Mouse (Mus musculus) heart, adult 2 months (tissue): ENCODE data around the gene Gp1ba. TPM values are rescaled to one million over a fixed set of nuclear protein-coding genes. Genes with fewer than 3 reads are reported as not detected.

Experiments used
- DNase-seq, 2 experiments: peaks; one replicate each; pipeline ENCODE4 v3.0.0; 2021
- H3K27ac ChIP-seq: fragments of 200-600 bp; 2 replicates; pipeline ENCODE4 v1.8.1; 2022
- H3K27me3 ChIP-seq: fragments of 200-500 bp; 2 replicates; pipeline ENCODE4 v1.6.1; 2012; ENCODE audit warnings: mild to moderate bottlenecking, low read length, inconsistent platforms, mixed read lengths; ENCODE audit not compliant: control insufficient read depth, insufficient read depth
- H3K36me3 ChIP-seq: fragments of 200-500 bp; 2 replicates; pipeline ENCODE4 v1.6.1; 2012; ENCODE audit warnings: low read length, inconsistent platforms; ENCODE audit not compliant: control insufficient read depth, insufficient read depth
- H3K4me1 ChIP-seq: fragments of 200-500 bp; 2 replicates; pipeline ENCODE4 v1.6.1; 2011; ENCODE audit warnings: low read length; ENCODE audit not compliant: control insufficient read depth, insufficient read depth
- H3K4me3 ChIP-seq: fragments of 200-600 bp; 2 replicates; pipeline ENCODE4 v1.8.1; 2022
- H3K79me2 ChIP-seq: fragments of 200-500 bp; replicated peaks from 2 replicates; pipeline ENCODE4 v1.6.1; 2012; ENCODE audit warnings: mild to moderate bottlenecking, inconsistent platforms, low read length, moderate library complexity, mixed read lengths; ENCODE audit not compliant: control insufficient read depth, insufficient read depth
- H3K9ac ChIP-seq: fragments of 200-500 bp; 2 replicates; pipeline ENCODE4 v1.6.1; 2012; ENCODE audit warnings: low read depth, mild to moderate bottlenecking, control low read depth, inconsistent platforms, low read length, mixed read lengths
- CTCF ChIP-seq: fragments of 200-600 bp; IDR thresholded peaks from 2 replicates; pipeline ENCODE4 v1.8.1; 2022; ENCODE audit warnings: antibody characterized with exemption, mild to moderate bottlenecking, moderate library complexity
- EP300 ChIP-seq: fragments of 200-500 bp; IDR thresholded peaks from 2 replicates; pipeline ENCODE4 v1.6.1; 2011; ENCODE audit warnings: low read depth, low read length, control low read depth; ENCODE audit not compliant: insufficient read depth
- POLR2A ChIP-seq: fragments of 200-500 bp; IDR thresholded peaks from 2 replicates; pipeline ENCODE4 v1.6.1; 2011; ENCODE audit warnings: mild to moderate bottlenecking, low read depth, low read length, control low read depth; ENCODE audit not compliant: insufficient read depth
- WGBS: fragments of 180-500 bp; shearing (Covaris S2); methylation state at CpG from one replicate; pipeline ENCODE4 v1.1.7; 2018; 5-methylcytosine and 5-hydroxymethylcytosine counted together
- intact Hi-C: fragments of 180-260 bp; cut with DNase I; formaldehyde crosslinking; loops from one replicate; pipeline ENCODE4 v1.15.1; 2025
- polyA plus RNA-seq: library from polyadenylated mRNA; depleted of rRNA; stranded (reverse); fragments of >200 nt; gene quantifications from 2 replicates; pipeline ENCODE4 v1.2.3, GENCODE M21; 2012
- total RNA-seq, 2 experiments: library from RNA; stranded (reverse); gene quantifications; 2 replicates each; pipeline ENCODE4 v1.2.3; 2021

The Gp1ba gene
- total and polyA plus RNA-seq, 3 experiments: 0.34 to 0.98 (median 0.59) TPM

- no peak for DNase-seq
- no peak for TF ChIP-seq POLR2A
- TF ChIP-seq CTCF: no peak
- TF ChIP-seq EP300: no peak
- Histone ChIP-seq H3K4me3 (no peak overlapping the region), H3K27ac (no peak overlapping the region), H3K9ac (no peak overlapping the region), H3K36me3 (no peaks in the 10 kb centered on the region; the same call in 1 of the 2 replicates), H3K27me3 (no peaks in the 10 kb centered on the region), H3K4me1 (peaks cover 12% of the 10 kb centered on the region), H3K79me2 (no peaks in the 10 kb centered on the region)
- intact Hi-C loops: no loop called here
- 85% methylated on average over 9 of the region's 9 CpGs for WGBS
Measured at GRCm38 (mm10) chr11:70598451-70598953, 40.4 kb upstream of the Gp1ba start.

- intact Hi-C loops: loop anchor here (1.0 to 10.0 kb wide), 6 partner anchors 40 to 193 kb away; partner anchors contain the start of genes Cxcl16, Med11, Pelp1 and Pld2
- Histone ChIP-seq H3K36me3 (no peaks in the 10 kb centered on the region), H3K4me1 (no peaks in the 10 kb centered on the region), H3K79me2 (no peaks in the 10 kb centered on the region), H3K4me3 (no peak overlapping the region), H3K27ac (no peak overlapping the region), H3K9ac (no peak overlapping the region), H3K27me3 (no peaks in the 10 kb centered on the region)
- peak; percentile 98; the same call in 1 of the 2 replicates for TF ChIP-seq CTCF
- TF ChIP-seq EP300: peak; percentile 95
- TF ChIP-seq POLR2A: no peak
- DNase-seq: peak; percentile 79 to 84
- WGBS: 57% methylated on average over 14 of the region's 14 CpGs
Measured at GRCm38 (mm10) chr11:70605024-70605566, 33.8 kb upstream of the Gp1ba start.

- Histone ChIP-seq H3K27me3 (no peaks in the 10 kb centered on the region), H3K9ac (no peak overlapping the region), H3K4me3 (no peak overlapping the region), H3K27ac (no peak overlapping the region), H3K36me3 (no peaks in the 10 kb centered on the region), H3K79me2 (no peaks in the 10 kb centered on the region), H3K4me1 (no peaks in the 10 kb centered on the region)
- 81% methylated on average over 12 of the region's 12 CpGs for WGBS
- TF ChIP-seq POLR2A: no peak
- TF ChIP-seq EP300: no peak
- no peak for TF ChIP-seq CTCF
- intact Hi-C loops: loop anchor here (5.0 to 10.0 kb wide), 2 partner anchors 152 to 194 kb away; partner anchors contain the start of genes Cxcl16, Med11, Pelp1 and Zmynd15
- no peak for DNase-seq
Measured at GRCm38 (mm10) chr11:70606717-70607116, 32.2 kb upstream of the Gp1ba start.

GRCm38 (mm10) chr11:70607611-70608010, 31.3 kb upstream of the Gp1ba start:
- H3K27ac ChIP-seq: no peak overlapping the region
- WGBS: 83% methylated on average over 9 of the region's 9 CpGs
- intact Hi-C loops: loop anchor here (5.0 to 10.0 kb wide), 2 partner anchors 153 to 195 kb away; partner anchors contain the start of genes Cxcl16, Med11, Pelp1 and Zmynd15
- TF ChIP-seq EP300 (no peak), CTCF (no peak), POLR2A (no peak)
- no peaks in the 10 kb centered on the region for H3K4me1 ChIP-seq
- no peaks in the 10 kb centered on the region for H3K27me3 ChIP-seq
- no peaks in the 10 kb centered on the region for H3K79me2 ChIP-seq
- H3K9ac ChIP-seq: no peak overlapping the region
- H3K36me3 ChIP-seq: no peaks in the 10 kb centered on the region
- DNase-seq: no peak
- H3K4me3 ChIP-seq: no peak overlapping the region

- no peak for DNase-seq
Measured at GRCm38 (mm10) chr11:70608381-70609066, 30.4 kb upstream of the Gp1ba start.

More at GRCm38 (mm10) chr11:70608381-70609066, 30.4 kb upstream of the Gp1ba start:
- no peak for TF ChIP-seq POLR2A
- TF ChIP-seq CTCF: peak; percentile 55
- TF ChIP-seq EP300: no peak
- Histone ChIP-seq H3K79me2 (no peaks in the 10 kb centered on the region), H3K27me3 (no peaks in the 10 kb centered on the region), H3K36me3 (no peaks in the 10 kb centered on the region), H3K4me3 (no peak overlapping the region), H3K4me1 (no peaks in the 10 kb centered on the region), H3K27ac (no peak overlapping the region), H3K9ac (no peak overlapping the region)
- 91% methylated on average over 26 of the region's 26 CpGs for WGBS
- intact Hi-C loops: loop anchor here (5.0 to 10.0 kb wide), 2 partner anchors 154 to 196 kb away; partner anchors contain the start of genes Cxcl16, Med11, Pelp1 and Zmynd15
